25 mouse cellular contexts compared by ENCODE assay signal in the genomic region with DNA sequence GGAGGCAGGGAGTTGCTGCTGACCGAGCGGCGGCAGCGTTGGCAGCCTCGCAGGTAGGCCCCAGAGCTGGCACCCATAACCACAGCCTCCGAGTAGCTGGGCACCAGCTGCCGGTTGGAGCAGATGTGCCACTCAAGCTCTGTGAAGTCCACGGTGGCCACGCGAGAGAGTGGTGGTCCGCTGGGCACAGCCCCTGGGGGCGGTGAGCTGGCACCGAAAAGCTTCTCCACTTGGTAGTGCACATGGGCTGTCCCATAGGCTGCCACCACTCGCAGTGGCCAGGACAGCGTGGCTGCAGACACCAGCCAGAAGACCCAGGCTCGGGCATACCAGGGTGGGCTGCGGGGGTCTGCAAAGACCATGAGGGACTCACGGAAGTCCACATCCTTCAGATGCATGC. TPM values are rescaled to one million over a fixed set of nuclear protein-coding genes. Genes with fewer than 3 reads are reported as not detected.
"Had no signal": no experiment of that assay in that cellular context is flagged by ENCODE, and none has a peak within 500 bp of the region (broad histone marks: within the 10 kb centered on the region; RNA-seq: fewer than 3 reads in every experiment).

No protein-coding gene starts in this region.

- H3K9me3 ChIP-seq: limb, embryonic 10.5 days; limb, embryonic 13.5 days; megakaryocyte, embryonic 14.5 days; midbrain, embryonic 10.5 days; midbrain, embryonic 13.5 days; neural tube, embryonic 13.5 days had no signal

- ATAC-seq: liver, postnatal 0 days; lung, postnatal 0 days; midbrain, embryonic 13.5 days; midbrain, embryonic 16.5 days had no signal

- H3K9ac ChIP-seq: limb, embryonic 13.5 days; liver, embryonic 14.5 days; liver, postnatal 0 days; lung, embryonic 14.5 days; midbrain, embryonic 13.5 days had no signal

- H3K4me3 ChIP-seq: limb, embryonic 10.5 days; limb, embryonic 13.5 days; midbrain, embryonic 10.5 days; midbrain, embryonic 13.5 days; myocyte; neural tube, embryonic 13.5 days had no signal

- H3K27ac ChIP-seq: limb, embryonic 10.5 days; limb, embryonic 13.5 days; liver, embryonic 14.5 days; midbrain, embryonic 10.5 days; midbrain, embryonic 13.5 days; neural tube, embryonic 13.5 days had no signal

- DNase-seq: kidney, adult 9 months; kidney, postnatal 14 days; kidney, postnatal 4 days; layer of hippocampus, adult 9-11 months; liver; liver, postnatal 0 days; lung, embryonic 14.5 days; lung, postnatal 36 days; retina, postnatal 1 day; right cerebral cortex, postnatal 25 days; spleen, adult 18-20 months; thymus, adult 18-20 months; thymus, postnatal 36 days had no signal

- H3K36me3 ChIP-seq: limb, embryonic 10.5 days; limb, embryonic 13.5 days; midbrain, embryonic 10.5 days; midbrain, embryonic 13.5 days; neural tube, embryonic 13.5 days had no signal

- H3K4me2 ChIP-seq: limb, embryonic 13.5 days; lung, embryonic 14.5 days; midbrain, embryonic 13.5 days; neural tube, embryonic 13.5 days had no signal

RNA-seq across cellular contexts. Expression of a gene that starts 3.3 kb away (rescaled TPM):
- total RNA-seq: neutrophil, adult 5-6 weeks had no signal

RNA-seq across cellular contexts. Expression of a gene that starts 14.1 kb away (rescaled TPM):
- total RNA-seq: monocyte, adult 5-6 weeks; neutrophil, adult 5-6 weeks had no signal

RNA-seq across cellular contexts. Expression of a gene that starts 16.3 kb away (rescaled TPM):
- total RNA-seq: monocyte, adult 5-6 weeks; neutrophil, adult 5-6 weeks had no signal
